Mouse (Mus musculus): ENCODE data around the gene Chst11. TPM values are rescaled to one million over a fixed set of nuclear protein-coding genes. Genes with fewer than 3 reads are reported as not detected.

The Chst11 gene
- total and polyA plus RNA-seq, 2 experiments from 2014 or later = 0.57 to 6.6 TPM

- no peak overlapping the region for H3K27ac ChIP-seq (ENCODE audit: low read depth)
- DNase-seq (ENCODE audit: low spot score) (no peak), ATAC-seq (ENCODE audit: insufficient read depth, low read depth) (no peak)
- no peaks in the 10 kb centered on the region for H3K27me3 ChIP-seq (ENCODE audit: control insufficient read depth, insufficient read depth, low read length)
- TF ChIP-seq EP300 (IDR thresholded peaks at IDR 0.05; ENCODE audit: low read depth) (no peak), CTCF (IDR thresholded peaks at IDR 0.05; ENCODE audit: low read depth) (no peak)
- H3K4me3 ChIP-seq (ENCODE audit: low read depth, low read length) = no peak overlapping the region
- H3K4me1 ChIP-seq (ENCODE audit: control insufficient read depth, insufficient read depth) = peaks cover 25% of the 10 kb centered on the region
- H3K9ac ChIP-seq (replicated peaks; ENCODE audit: low read depth, low read length) = no peak overlapping the region
- no peaks in the 10 kb centered on the region for H3K36me3 ChIP-seq (replicated peaks; ENCODE audit: control insufficient read depth, insufficient read depth, low read length)
- no peak overlapping the region for H3K4me2 ChIP-seq (ENCODE audit: low read depth, low read length)
- WGBS = 23% methylated on average over 5 of the region's 5 CpGs
- no peaks in the 10 kb centered on the region for H3K9me3 ChIP-seq (replicated peaks; ENCODE audit: control insufficient read depth, low read length)
These were observed 201.7 kb downstream of the Chst11 start for GRCm38 (mm10) chr10:83186984-83187383.

DNA sequence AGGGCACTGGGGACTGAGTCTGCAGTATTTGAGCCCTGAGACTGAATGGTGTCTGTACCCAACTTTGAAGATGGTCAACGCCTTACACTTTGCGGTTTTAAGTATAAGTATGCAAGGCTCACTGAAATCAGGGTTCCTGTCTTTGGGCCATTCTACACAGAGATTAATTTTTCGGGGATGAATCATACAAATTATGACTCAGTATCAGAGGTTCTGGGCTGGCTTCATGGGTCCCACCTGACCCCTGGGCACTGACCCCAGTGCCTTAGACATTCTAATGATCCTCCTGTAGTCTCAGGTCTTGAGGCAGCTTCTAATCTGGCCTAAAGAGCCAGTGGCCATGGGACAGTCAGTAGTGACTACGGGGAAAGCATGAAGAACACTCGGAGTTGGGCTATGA is 203.8 kb downstream of the Chst11 start:
- H3K9ac ChIP-seq (replicated peaks; ENCODE audit: low read depth, low read length) = no peak overlapping the region
- H3K4me3 ChIP-seq (ENCODE audit: low read depth, low read length) = no peak overlapping the region
- WGBS = 84% methylated on average over 5 of the region's 5 CpGs
- TF ChIP-seq CTCF (IDR thresholded peaks at IDR 0.05; ENCODE audit: low read depth) (no peak), EP300 (IDR thresholded peaks at IDR 0.05; ENCODE audit: low read depth) (no peak)
- no peaks in the 10 kb centered on the region for H3K27me3 ChIP-seq (ENCODE audit: control insufficient read depth, insufficient read depth, low read length)
- no peak for ATAC-seq (ENCODE audit: insufficient read depth, low read depth)
- H3K4me1 ChIP-seq (ENCODE audit: control insufficient read depth, insufficient read depth) = peaks cover 22% of the 10 kb centered on the region
- no peaks in the 10 kb centered on the region for H3K9me3 ChIP-seq (replicated peaks; ENCODE audit: control insufficient read depth, low read length)
- DNase-seq (ENCODE audit: low spot score) = no peak
- H3K36me3 ChIP-seq (replicated peaks; ENCODE audit: control insufficient read depth, insufficient read depth, low read length) = no peaks in the 10 kb centered on the region
- H3K27ac ChIP-seq (ENCODE audit: low read depth) = no peak overlapping the region
- no peak overlapping the region for H3K4me2 ChIP-seq (ENCODE audit: low read depth, low read length)

DNA sequence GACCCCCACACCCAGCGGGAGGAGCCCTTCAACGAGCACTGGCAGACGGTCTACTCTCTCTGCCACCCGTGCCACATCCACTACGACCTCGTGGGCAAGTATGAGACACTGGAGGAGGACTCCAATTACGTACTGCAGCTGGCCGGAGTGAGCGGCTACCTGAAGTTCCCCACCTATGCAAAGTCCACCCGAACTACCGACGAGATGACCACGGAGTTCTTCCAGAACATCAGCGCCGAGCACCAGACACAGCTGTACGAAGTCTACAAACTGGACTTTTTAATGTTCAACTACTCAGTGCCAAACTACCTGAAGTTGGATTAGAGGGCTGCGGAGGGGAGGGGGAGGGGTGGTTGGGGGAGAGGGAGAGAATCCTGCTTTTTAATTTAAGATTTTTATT is 206.2 kb downstream of the Chst11 start:
- no peak for TF ChIP-seq EP300 (IDR thresholded peaks at IDR 0.05; ENCODE audit: low read depth)
- no peak for TF ChIP-seq CTCF (IDR thresholded peaks at IDR 0.05; ENCODE audit: low read depth)
- Histone ChIP-seq H3K4me1 (ENCODE audit: control insufficient read depth, insufficient read depth) (peaks cover 20% of the 10 kb centered on the region; the same call in 1 of the 2 replicates), H3K4me2 (ENCODE audit: low read depth, low read length) (no peak overlapping the region), H3K9ac (replicated peaks; ENCODE audit: low read depth, low read length) (no peak overlapping the region), H3K4me3 (ENCODE audit: low read depth, low read length) (no peak overlapping the region), H3K36me3 (replicated peaks; ENCODE audit: control insufficient read depth, insufficient read depth, low read length) (no peaks in the 10 kb centered on the region), H3K9me3 (replicated peaks; ENCODE audit: control insufficient read depth, low read length) (no peaks in the 10 kb centered on the region), H3K27me3 (ENCODE audit: control insufficient read depth, insufficient read depth, low read length) (no peaks in the 10 kb centered on the region), H3K27ac (ENCODE audit: low read depth) (peak overlapping the region; percentile 27; the same call in 1 of the 2 replicates)
- DNase-seq (ENCODE audit: low spot score) = no peak
- 95% methylated on average over 17 of the region's 17 CpGs for WGBS
- no peak for ATAC-seq (ENCODE audit: insufficient read depth, low read depth)

- no peak overlapping the region for H3K9ac ChIP-seq (replicated peaks; ENCODE audit: low read depth, low read length)
These were observed 206.7 kb downstream of the Chst11 start for GRCm38 (mm10) chr10:83191982-83192381.

GRCm38 (mm10) chr10:83197690-83198336 is 212.5 kb downstream of the Chst11 start:
- Histone ChIP-seq H3K9ac (replicated peaks; ENCODE audit: low read depth, low read length) (no peak overlapping the region), H3K4me2 (ENCODE audit: low read depth, low read length) (no peak overlapping the region), H3K9me3 (replicated peaks; ENCODE audit: control insufficient read depth, low read length) (no peaks in the 10 kb centered on the region), H3K4me1 (ENCODE audit: control insufficient read depth, insufficient read depth) (0 out of 2 replicates have a peak, but pooled peaks cover 11% of the 10 kb centered on the region), H3K27ac (ENCODE audit: low read depth) (no peak overlapping the region), H3K4me3 (ENCODE audit: low read depth, low read length) (no peak overlapping the region), H3K27me3 (ENCODE audit: control insufficient read depth, insufficient read depth, low read length) (no peaks in the 10 kb centered on the region), H3K36me3 (replicated peaks; ENCODE audit: control insufficient read depth, insufficient read depth, low read length) (no peaks in the 10 kb centered on the region)
- DNase-seq (ENCODE audit: low spot score) (peak; percentile 53), ATAC-seq (ENCODE audit: insufficient read depth, low read depth) (peak; percentile 29; the same call in 1 of the 2 replicates)
- peak; percentile 75 for TF ChIP-seq CTCF (IDR thresholded peaks at IDR 0.05; ENCODE audit: low read depth)
- TF ChIP-seq EP300 (IDR thresholded peaks at IDR 0.05; ENCODE audit: low read depth) = no peak
- 58% methylated on average over 11 of the region's 11 CpGs for WGBS

More at GRCm38 (mm10) chr10:83191982-83192381, 206.7 kb downstream of the Chst11 start:
- 40% methylated on average over 6 of the region's 6 CpGs for WGBS
- DNase-seq (ENCODE audit: low spot score) = no peak
- Histone ChIP-seq H3K27ac (ENCODE audit: low read depth) (peak overlapping the region; percentile 27; the same call in 1 of the 2 replicates), H3K9me3 (replicated peaks; ENCODE audit: control insufficient read depth, low read length) (no peaks in the 10 kb centered on the region), H3K4me3 (ENCODE audit: low read depth, low read length) (no peak overlapping the region), H3K27me3 (ENCODE audit: control insufficient read depth, insufficient read depth, low read length) (no peaks in the 10 kb centered on the region), H3K4me1 (ENCODE audit: control insufficient read depth, insufficient read depth) (peaks cover 17% of the 10 kb centered on the region; the same call in 1 of the 2 replicates), H3K36me3 (replicated peaks; ENCODE audit: control insufficient read depth, insufficient read depth, low read length) (no peaks in the 10 kb centered on the region), H3K4me2 (ENCODE audit: low read depth, low read length) (no peak overlapping the region)
- ATAC-seq (ENCODE audit: insufficient read depth, low read depth) = peak; percentile 74
- TF ChIP-seq CTCF (IDR thresholded peaks at IDR 0.05; ENCODE audit: low read depth) (no peak), EP300 (IDR thresholded peaks at IDR 0.05; ENCODE audit: low read depth) (no peak)
